Mouse (Mus musculus) urinary bladder, adult 2 months (tissue): ENCODE results near the gene Lrtm1. TPM values are rescaled to one million over a fixed set of nuclear protein-coding genes. Genes with fewer than 3 reads are reported as not detected.
A peak's percentile ranks its signal among the peaks of the same experiment; 100 is the strongest.

Experiments
- DNase-seq: peaks from one replicate; pipeline ENCODE4 v3.0.0; 2022; ENCODE audit warnings: low spot score
- polyA plus RNA-seq: library from polyadenylated mRNA; depleted of rRNA; stranded (reverse); fragments of >200 nt; gene quantifications from 2 replicates; pipeline ENCODE4 v1.2.3, GENCODE M21; 2012

The Lrtm1 gene
- polyA plus RNA-seq, 1 experiment: 0.08 TPM

- DNase-seq: no peak
Observed at GRCm38 (mm10) chr14:29031858-29032395, 13.9 kb downstream of the Lrtm1 start.

DNA sequence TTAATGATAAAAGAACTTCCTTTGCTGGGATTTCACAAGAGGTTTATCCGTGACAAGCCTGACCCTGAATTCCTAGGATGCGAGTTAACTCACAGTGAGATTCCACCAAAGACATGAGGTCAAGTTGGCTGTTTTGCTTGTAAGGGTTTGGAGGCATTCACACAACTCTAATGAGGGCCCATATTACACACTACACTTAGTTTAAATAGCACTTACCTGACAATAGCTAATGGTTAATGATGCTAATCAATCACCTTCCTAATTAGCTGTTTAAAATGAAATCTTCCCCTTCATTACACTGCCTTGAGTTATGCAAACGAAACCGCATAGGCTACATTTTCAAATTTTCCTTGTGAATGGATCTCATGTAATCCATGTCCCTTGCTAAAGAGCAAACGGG is 20.2 kb downstream of the Lrtm1 start:
- no peak for DNase-seq

GRCm38 (mm10) chr14:29040606-29041364 is 22.8 kb downstream of the Lrtm1 start:
- DNase-seq: no peak

GRCm38 (mm10) chr14:29041498-29041897 is 23.5 kb downstream of the Lrtm1 start:
- DNase-seq: no peak

GRCm38 (mm10) chr14:29042355-29042754 is 24.3 kb downstream of the Lrtm1 start:
- no peak for DNase-seq

DNA sequence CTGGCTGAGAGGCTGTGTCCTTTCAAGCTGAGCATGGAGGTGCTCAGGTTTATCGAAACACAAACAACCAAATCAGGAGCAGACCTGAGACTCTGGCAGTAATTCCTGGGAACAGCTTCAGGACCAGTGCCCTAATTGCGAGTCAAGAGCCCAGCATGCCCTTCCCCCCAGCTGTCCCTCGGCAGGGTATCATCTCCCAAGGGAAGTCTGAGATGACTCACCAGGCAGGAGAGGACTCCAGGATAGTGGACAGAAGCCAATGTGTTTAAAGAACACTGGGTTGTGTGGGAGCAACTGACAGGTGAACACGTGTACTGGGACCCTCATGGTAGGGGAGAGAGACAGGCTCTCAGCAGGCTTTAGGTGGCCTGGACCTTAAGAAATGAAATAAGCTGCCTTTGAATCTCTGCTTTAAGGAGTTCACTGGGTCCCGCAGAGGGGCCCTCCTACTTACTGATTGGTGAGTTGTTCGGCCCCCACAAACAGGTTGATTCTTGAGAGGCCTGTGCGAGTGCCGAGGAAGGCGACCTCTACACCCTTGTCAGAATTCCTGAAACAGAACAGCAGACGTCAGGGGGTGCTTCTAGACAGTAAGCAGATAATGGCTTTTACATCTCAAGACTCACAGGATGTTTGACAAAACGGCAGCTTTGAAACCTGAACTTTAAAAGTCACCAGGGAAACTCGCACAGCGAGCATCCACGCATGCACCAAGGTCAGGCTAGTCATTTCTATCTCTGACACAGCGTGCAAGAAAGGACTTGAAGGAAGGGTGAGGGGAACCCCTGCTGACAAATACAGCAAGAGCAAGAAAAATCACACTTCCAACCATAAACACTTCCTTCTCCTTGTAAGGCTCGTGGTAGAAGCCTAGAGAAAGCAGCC is 34.2 kb downstream of the Lrtm1 start:
- no peak for DNase-seq

- no peak for DNase-seq
Observed at GRCm38 (mm10) chr14:29060679-29061078, 42.7 kb downstream of the Lrtm1 start.

DNA sequence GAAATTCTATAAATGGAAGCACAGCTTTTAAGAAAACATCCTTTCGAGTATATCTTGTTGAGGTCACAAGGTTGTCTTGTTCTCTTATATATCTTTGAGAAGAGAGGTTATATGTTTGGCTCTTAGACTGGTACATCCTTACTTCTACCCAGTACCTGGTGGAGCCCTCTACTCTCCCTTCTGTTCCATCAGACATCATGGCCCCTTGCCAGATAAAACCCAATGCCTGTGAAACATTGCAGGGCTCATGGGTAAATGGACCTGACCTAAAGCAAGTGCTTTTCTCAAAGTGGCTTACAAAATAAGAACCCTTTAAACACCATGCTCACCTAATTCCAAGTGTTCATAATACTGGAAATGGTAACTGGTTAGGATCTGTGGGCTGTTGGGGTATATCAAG is 43.5 kb downstream of the Lrtm1 start:
- DNase-seq: no peak

GRCm38 (mm10) chr14:29062676-29063075 is 44.7 kb downstream of the Lrtm1 start:
- DNase-seq: no peak

- no peak for DNase-seq
Observed at GRCm38 (mm10) chr14:29073747-29074146, 55.7 kb downstream of the Lrtm1 start.

DNA sequence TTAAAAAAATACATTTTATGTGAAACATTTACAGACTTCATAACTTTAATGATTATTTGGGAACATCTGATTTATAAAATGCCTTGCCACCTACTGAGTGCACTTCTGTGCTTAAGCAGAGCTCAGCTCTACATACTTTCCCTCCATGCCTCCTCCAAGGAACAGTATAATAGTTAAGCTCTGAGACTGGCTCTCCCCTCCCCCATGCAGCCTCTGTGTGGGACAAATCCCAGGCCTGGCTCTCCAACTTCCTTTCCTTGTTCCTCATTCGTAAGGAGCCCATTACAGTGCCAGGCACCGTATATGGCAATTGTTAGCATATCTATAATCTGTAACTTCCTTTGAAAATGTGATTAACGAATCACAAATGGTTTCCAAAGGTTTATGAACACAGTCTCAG is 59.4 kb downstream of the Lrtm1 start:
- DNase-seq: no peak

- DNase-seq: no peak
Observed at GRCm38 (mm10) chr14:29080228-29080627, 62.2 kb downstream of the Lrtm1 start.

GRCm38 (mm10) chr14:29080630-29081029 is 62.6 kb downstream of the Lrtm1 start:
- peak; percentile 25 for DNase-seq

GRCm38 (mm10) chr14:29082171-29082570 is 64.2 kb downstream of the Lrtm1 start:
- no peak for DNase-seq
